Mouse (Mus musculus) G1E (cell line): ENCODE data around the gene Nipsnap3b. TPM values are rescaled to one million over a fixed set of nuclear protein-coding genes. Genes with fewer than 3 reads are reported as not detected.
A peak's percentile ranks its signal among the peaks of the same experiment; 100 is the strongest.

Experiments
- ATAC-seq: 2 replicates; pipeline ENCODE4 v1.8.0; 2016; ENCODE audit warnings: mild to moderate bottlenecking; ENCODE audit not compliant: insufficient number of reproducible peaks, poor library complexity, low FRiP score, severe bottlenecking; ENCODE audit errors: extremely low read depth
- DNase-seq: peaks from one replicate; pipeline ENCODE4 v3.0.0; 2012; ENCODE audit warnings: low spot score
- H3K27me3 ChIP-seq: 2 replicates; pipeline ENCODE4 v1.6.1; 2012; ENCODE audit warnings: mild to moderate bottlenecking, low read length, inconsistent platforms; ENCODE audit not compliant: insufficient read depth
- H3K36me3 ChIP-seq: replicated peaks from 2 replicates; pipeline ENCODE3; 2012; ENCODE audit warnings: mild to moderate bottlenecking, inconsistent platforms
- H3K4me1 ChIP-seq: 2 replicates; pipeline ENCODE4 v1.6.1; 2012; ENCODE audit warnings: low read depth, low read length, inconsistent platforms, mixed read lengths; ENCODE audit not compliant: insufficient read depth
- H3K4me3 ChIP-seq: 2 replicates; pipeline ENCODE4 v1.5.1; 2012; ENCODE audit warnings: low read depth, mild to moderate bottlenecking, inconsistent platforms, low read length, moderate library complexity, mixed read lengths
- H3K9me3 ChIP-seq: replicated peaks from 2 replicates; pipeline ENCODE4 v1.6.1; 2012; ENCODE audit warnings: inconsistent platforms
- CTCF ChIP-seq: IDR thresholded peaks from 2 replicates; pipeline ENCODE4 v1.5.1; 2012; ENCODE audit warnings: low read depth, low read length, inconsistent platforms, mixed read lengths
- GATA1 ChIP-seq: IDR thresholded peaks from 2 replicates; pipeline ENCODE4 v1.6.1; 2012; ENCODE audit warnings: borderline replicate concordance, low read length, inconsistent platforms, mixed read lengths
- GATA2 ChIP-seq: IDR thresholded peaks from 2 replicates; pipeline ENCODE4 v1.6.1; 2012; ENCODE audit warnings: low read depth, low read length, inconsistent platforms, borderline replicate concordance
- POLR2AphosphoS5 ChIP-seq: IDR thresholded peaks from 2 replicates; pipeline ENCODE4 v1.6.1; 2012; ENCODE audit warnings: low read depth, low read length, inconsistent platforms; ENCODE audit not compliant: insufficient replicate concordance
- TAL1 ChIP-seq: conservative IDR thresholded peaks from 2 replicates; pipeline ENCODE4 v1.6.1; 2012; ENCODE audit warnings: low read depth, low read length, inconsistent platforms, mixed read lengths
- polyA plus RNA-seq: library from polyadenylated mRNA; stranded (reverse); fragments of >175 nt; gene quantifications from 2 replicates; pipeline ENCODE4 v1.2.3, GENCODE M21; 2012
- total RNA-seq, 2 experiments: library from RNA; stranded (forward) in 1 of 2; stranded (reverse) in 1 of 2; fragments of 200-1000 nt in 1 of 2; fragments of >200 nt in 1 of 2; fragmentation: Nextera tagmentation in 1 of 2; gene quantifications; 2 replicates each; pipeline ENCODE4 v1.2.3; 2014 to 2017

The Nipsnap3b gene
- total and polyA plus RNA-seq, 3 experiments = 16.0 to 31.5 (median 30.8) TPM

DNA sequence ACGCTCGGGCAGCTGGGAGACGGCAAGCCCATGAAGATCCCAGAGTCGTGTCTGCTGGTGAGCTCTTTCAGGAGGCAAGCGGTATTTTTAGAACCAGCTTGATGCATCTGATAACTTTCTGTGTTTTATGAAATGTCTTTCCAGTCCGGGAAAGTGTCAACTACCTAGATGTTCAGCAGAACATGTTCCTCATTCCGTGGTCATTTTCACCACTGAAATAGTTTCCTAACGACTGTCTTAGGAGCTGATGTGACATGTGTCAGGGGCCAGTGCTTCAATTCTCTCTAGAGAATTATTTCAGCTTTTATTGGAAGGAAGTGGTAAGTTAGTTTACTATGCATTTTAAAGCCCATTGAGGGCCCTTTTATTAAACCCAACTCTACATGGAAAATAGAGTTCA, 11.5 kb upstream of the Nipsnap3b start:
- TF ChIP-seq CTCF (no peak), TAL1 (no peak), POLR2AphosphoS5 (no peak), GATA1 (no peak), GATA2 (no peak)
- Histone ChIP-seq H3K9me3 (no peaks in the 10 kb centered on the region), H3K36me3 (no peaks in the 10 kb centered on the region), H3K27me3 (peaks cover 7% of the 10 kb centered on the region; the same call in 1 of the 2 replicates), H3K4me3 (no peak overlapping the region), H3K4me1 (no peaks in the 10 kb centered on the region)
- DNase-seq (no peak), ATAC-seq (no peak)

DNA sequence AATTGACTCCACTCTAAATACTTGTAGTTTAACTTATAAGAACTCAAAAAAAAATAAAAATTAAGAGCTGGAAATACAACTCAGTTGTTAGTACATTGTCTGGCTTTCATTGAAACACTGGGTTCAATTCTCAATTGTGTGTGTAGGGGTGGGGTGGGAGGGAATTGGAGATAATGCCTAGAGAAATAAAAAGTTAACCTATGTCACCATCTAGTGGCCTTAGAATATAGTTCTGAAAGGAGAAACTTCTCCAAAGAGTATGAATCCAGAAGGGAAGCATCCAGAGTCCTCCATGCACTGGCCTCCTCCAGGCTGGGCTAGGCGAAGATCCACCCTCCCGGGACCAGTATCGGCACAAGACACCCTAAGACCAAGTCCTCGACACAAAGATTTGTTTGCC, 2.5 kb upstream of the Nipsnap3b start:
- Histone ChIP-seq H3K4me3 (no peak overlapping the region), H3K4me1 (peaks cover 10% of the 10 kb centered on the region), H3K36me3 (no peaks in the 10 kb centered on the region), H3K27me3 (0 out of 2 replicates have a peak, but pooled peaks cover 4% of the 10 kb centered on the region), H3K9me3 (no peaks in the 10 kb centered on the region)
- DNase-seq = peak; percentile 1
- TF ChIP-seq CTCF = no peak
- no peak for TF ChIP-seq TAL1
- no peak for TF ChIP-seq GATA2
- TF ChIP-seq POLR2AphosphoS5 = no peak
- TF ChIP-seq GATA1 = no peak
- ATAC-seq = no peak

- DNase-seq (no peak), ATAC-seq (no peak)
Observed at GRCm38 (mm10) chr4:53009871-53010270, 1.8 kb upstream of the Nipsnap3b start.

GRCm38 (mm10) chr4:53014421-53014820, 2.7 kb downstream of the Nipsnap3b start:
- ATAC-seq (no peak), DNase-seq (no peak)
- peaks cover 36% of the 10 kb centered on the region for H3K36me3 ChIP-seq
- no peak overlapping the region for H3K4me3 ChIP-seq
- peaks cover 10% of the 10 kb centered on the region for H3K4me1 ChIP-seq
- H3K27me3 ChIP-seq = no peaks in the 10 kb centered on the region
- peaks cover 19% of the 10 kb centered on the region for H3K9me3 ChIP-seq
- TF ChIP-seq GATA1 = no peak
- TF ChIP-seq POLR2AphosphoS5 = no peak
- TF ChIP-seq GATA2 = no peak
- no peak for TF ChIP-seq TAL1
- no peak for TF ChIP-seq CTCF

More at GRCm38 (mm10) chr4:53009871-53010270, 1.8 kb upstream of the Nipsnap3b start:
- TF ChIP-seq GATA2 (no peak), GATA1 (no peak), CTCF (no peak), TAL1 (no peak), POLR2AphosphoS5 (no peak)
- Histone ChIP-seq H3K36me3 (peaks cover 4% of the 10 kb centered on the region), H3K27me3 (0 out of 2 replicates have a peak, but pooled peaks cover 4% of the 10 kb centered on the region), H3K4me1 (peaks cover 10% of the 10 kb centered on the region), H3K9me3 (no peaks in the 10 kb centered on the region), H3K4me3 (no peak overlapping the region)

DNA sequence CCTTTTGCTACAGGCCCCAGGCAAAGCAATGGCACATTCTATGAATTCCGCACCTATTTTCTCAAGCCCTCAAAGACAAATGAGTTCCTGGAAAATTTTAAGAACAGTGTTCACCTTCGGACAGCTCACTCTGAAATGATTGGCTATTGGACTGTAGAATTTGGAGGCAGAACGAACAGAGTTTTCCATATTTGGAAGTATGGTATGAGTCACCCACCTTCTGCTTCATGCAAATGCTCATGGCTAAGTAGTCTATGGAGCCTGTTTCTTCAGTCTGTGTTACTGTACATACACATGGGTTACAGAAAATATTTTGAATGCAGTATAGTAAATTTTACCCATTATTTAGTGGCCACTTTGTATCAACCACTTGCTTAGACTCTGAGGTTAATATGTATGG, 3.3 kb downstream of the Nipsnap3b start:
- ATAC-seq = no peak
- Histone ChIP-seq H3K27me3 (no peaks in the 10 kb centered on the region), H3K36me3 (peaks cover 41% of the 10 kb centered on the region), H3K4me1 (peaks cover 10% of the 10 kb centered on the region), H3K4me3 (no peak overlapping the region), H3K9me3 (peaks cover 19% of the 10 kb centered on the region)
- DNase-seq = no peak
- no peak for TF ChIP-seq POLR2AphosphoS5
- no peak for TF ChIP-seq CTCF
- no peak for TF ChIP-seq GATA1
- no peak for TF ChIP-seq TAL1
- TF ChIP-seq GATA2 = no peak

- ATAC-seq = no peak
- TF ChIP-seq TAL1 (no peak), POLR2AphosphoS5 (no peak), GATA2 (no peak), CTCF (no peak), GATA1 (no peak)
- DNase-seq = no peak
- no peak overlapping the region for H3K4me3 ChIP-seq
- no peaks in the 10 kb centered on the region for H3K4me1 ChIP-seq
- H3K27me3 ChIP-seq = no peaks in the 10 kb centered on the region
- peaks cover 61% of the 10 kb centered on the region for H3K36me3 ChIP-seq
- peaks cover 19% of the 10 kb centered on the region for H3K9me3 ChIP-seq
Observed at GRCm38 (mm10) chr4:53018392-53018791, 6.7 kb downstream of the Nipsnap3b start.
